Mouse (Mus musculus): ENCODE data around the gene Tmem174. TPM values are rescaled to one million over a fixed set of nuclear protein-coding genes. Genes with fewer than 3 reads are reported as not detected.

Tmem174 gene
- polyA plus RNA-seq, 1 experiment from 2014 or later = not detected

- no peak for ATAC-seq (ENCODE audit: low FRiP score, low read depth)
- 93% methylated on average over 20 of the region's 20 CpGs for WGBS
These were observed 10.5 kb downstream of the Tmem174 start for GRCm38 (mm10) chr13:98626736-98627135.

GRCm38 (mm10) chr13:98624506-98624905 lies 12.7 kb downstream of the Tmem174 start:
- Histone ChIP-seq H3K4me3 (no peak overlapping the region), H3K9me3 (no peaks in the 10 kb centered on the region), H3K4me1 (0 out of 2 replicates have a peak, but pooled peaks cover 2% of the 10 kb centered on the region), H3K36me3 (no peaks in the 10 kb centered on the region), H3K27me3 (no peaks in the 10 kb centered on the region), H3K27ac (replicated peaks) (no peak overlapping the region), H3K9ac (replicated peaks) (no peak overlapping the region), H3K4me2 (replicated peaks) (no peak overlapping the region)
- no peak for ATAC-seq (ENCODE audit: low FRiP score, low read depth)
- 86% methylated on average over 10 of the region's 10 CpGs for WGBS

More at GRCm38 (mm10) chr13:98626736-98627135, 10.5 kb downstream of the Tmem174 start:
- Histone ChIP-seq H3K4me3 (no peak overlapping the region), H3K4me1 (0 out of 2 replicates have a peak, but pooled peaks cover 2% of the 10 kb centered on the region), H3K9me3 (no peaks in the 10 kb centered on the region), H3K9ac (replicated peaks) (no peak overlapping the region), H3K27ac (replicated peaks) (no peak overlapping the region), H3K4me2 (replicated peaks) (no peak overlapping the region), H3K36me3 (no peaks in the 10 kb centered on the region), H3K27me3 (no peaks in the 10 kb centered on the region)

- no peak for ATAC-seq (ENCODE audit: low FRiP score, low read depth)
These were observed 14.2 kb downstream of the Tmem174 start for GRCm38 (mm10) chr13:98622881-98623549.

GRCm38 (mm10) chr13:98617429-98618067 lies 19.7 kb downstream of the Tmem174 start:
- no peaks in the 10 kb centered on the region for H3K36me3 ChIP-seq
- no peak overlapping the region for H3K4me2 ChIP-seq (replicated peaks)
- WGBS = 85% methylated on average over 17 of the region's 17 CpGs
- no peak overlapping the region for H3K27ac ChIP-seq (replicated peaks)
- no peak for ATAC-seq (ENCODE audit: low FRiP score, low read depth)
- H3K27me3 ChIP-seq = no peaks in the 10 kb centered on the region; the same call in 1 of the 2 replicates
- no peak overlapping the region for H3K9ac ChIP-seq (replicated peaks)
- no peaks in the 10 kb centered on the region for H3K4me1 ChIP-seq
- H3K4me3 ChIP-seq = no peak overlapping the region
- H3K9me3 ChIP-seq = peaks cover 7% of the 10 kb centered on the region; the same call in 1 of the 2 replicates

More at GRCm38 (mm10) chr13:98622881-98623549, 14.2 kb downstream of the Tmem174 start:
- WGBS = 76% methylated on average over 8 of the region's 8 CpGs
- Histone ChIP-seq H3K4me1 (0 out of 2 replicates have a peak, but pooled peaks cover 2% of the 10 kb centered on the region), H3K36me3 (no peaks in the 10 kb centered on the region), H3K4me3 (no peak overlapping the region), H3K27ac (replicated peaks) (no peak overlapping the region), H3K4me2 (replicated peaks) (no peak overlapping the region), H3K27me3 (no peaks in the 10 kb centered on the region), H3K9ac (replicated peaks) (no peak overlapping the region), H3K9me3 (no peaks in the 10 kb centered on the region)

- WGBS = 82% methylated on average over 9 of the region's 9 CpGs
- ATAC-seq (ENCODE audit: low FRiP score, low read depth) = no peak
- Histone ChIP-seq H3K4me1 (no peaks in the 10 kb centered on the region), H3K4me3 (no peak overlapping the region), H3K9ac (replicated peaks) (no peak overlapping the region), H3K27ac (replicated peaks) (no peak overlapping the region), H3K9me3 (peaks cover 2% of the 10 kb centered on the region; the same call in 1 of the 2 replicates), H3K36me3 (no peaks in the 10 kb centered on the region), H3K4me2 (replicated peaks) (no peak overlapping the region), H3K27me3 (no peaks in the 10 kb centered on the region)
These were observed 29.2 kb downstream of the Tmem174 start for GRCm38 (mm10) chr13:98607885-98608477.

- Histone ChIP-seq H3K4me3 (no peak overlapping the region), H3K36me3 (no peaks in the 10 kb centered on the region), H3K27ac (replicated peaks) (no peak overlapping the region), H3K4me2 (replicated peaks) (no peak overlapping the region), H3K27me3 (no peaks in the 10 kb centered on the region), H3K9me3 (no peaks in the 10 kb centered on the region), H3K9ac (replicated peaks) (no peak overlapping the region), H3K4me1 (no peaks in the 10 kb centered on the region)
- 82% methylated on average over 11 of the region's 11 CpGs for WGBS
- no peak for ATAC-seq (ENCODE audit: low FRiP score, low read depth)
These were observed 33.4 kb downstream of the Tmem174 start for GRCm38 (mm10) chr13:98603799-98604198.

- Histone ChIP-seq H3K9me3 (no peaks in the 10 kb centered on the region), H3K27ac (replicated peaks) (no peak overlapping the region)
- 90% methylated on average over 4 of the region's 4 CpGs for WGBS
These were observed 40.5 kb downstream of the Tmem174 start for GRCm38 (mm10) chr13:98596746-98597145.

GRCm38 (mm10) chr13:98594726-98595141 lies 42.5 kb downstream of the Tmem174 start:
- 65% methylated on average over 10 of the region's 10 CpGs for WGBS

More at GRCm38 (mm10) chr13:98596746-98597145, 40.5 kb downstream of the Tmem174 start:
- H3K27me3 ChIP-seq = peaks cover 22% of the 10 kb centered on the region
- H3K36me3 ChIP-seq = no peaks in the 10 kb centered on the region
- H3K4me2 ChIP-seq (replicated peaks) = no peak overlapping the region
- no peak overlapping the region for H3K4me3 ChIP-seq
- no peak for ATAC-seq (ENCODE audit: low FRiP score, low read depth)
- H3K9ac ChIP-seq (replicated peaks) = no peak overlapping the region
- no peaks in the 10 kb centered on the region for H3K4me1 ChIP-seq

GRCm38 (mm10) chr13:98593938-98594539 lies 43.2 kb downstream of the Tmem174 start:
- no peak for ATAC-seq (ENCODE audit: low FRiP score, low read depth)
- 59% methylated on average over 11 of the region's 11 CpGs for WGBS
- Histone ChIP-seq H3K36me3 (no peaks in the 10 kb centered on the region), H3K27ac (replicated peaks) (no peak overlapping the region), H3K9ac (replicated peaks) (no peak overlapping the region), H3K9me3 (no peaks in the 10 kb centered on the region), H3K4me3 (no peak overlapping the region), H3K4me2 (replicated peaks) (no peak overlapping the region), H3K27me3 (peaks cover 47% of the 10 kb centered on the region), H3K4me1 (peaks cover 3% of the 10 kb centered on the region)

More at GRCm38 (mm10) chr13:98594726-98595141, 42.5 kb downstream of the Tmem174 start:
- no peak overlapping the region for H3K4me2 ChIP-seq (replicated peaks)
- no peak overlapping the region for H3K9ac ChIP-seq (replicated peaks)
- H3K9me3 ChIP-seq = no peaks in the 10 kb centered on the region
- H3K4me1 ChIP-seq = no peaks in the 10 kb centered on the region
- no peak for ATAC-seq (ENCODE audit: low FRiP score, low read depth)
- H3K4me3 ChIP-seq = no peak overlapping the region
- H3K27me3 ChIP-seq = peaks cover 40% of the 10 kb centered on the region
- no peaks in the 10 kb centered on the region for H3K36me3 ChIP-seq
- H3K27ac ChIP-seq (replicated peaks) = no peak overlapping the region

GRCm38 (mm10) chr13:98591406-98591805 lies 45.8 kb downstream of the Tmem174 start:
- Histone ChIP-seq H3K9me3 (no peaks in the 10 kb centered on the region), H3K27ac (replicated peaks) (no peak overlapping the region), H3K4me2 (replicated peaks) (no peak overlapping the region), H3K4me1 (peaks cover 20% of the 10 kb centered on the region), H3K36me3 (no peaks in the 10 kb centered on the region), H3K4me3 (no peak overlapping the region), H3K27me3 (peaks cover 72% of the 10 kb centered on the region), H3K9ac (replicated peaks) (no peak overlapping the region)
- WGBS = 65% methylated on average over 6 of the region's 6 CpGs
- ATAC-seq (ENCODE audit: low FRiP score, low read depth) = no peak

GRCm38 (mm10) chr13:98590693-98591389 lies 46.4 kb downstream of the Tmem174 start:
- Histone ChIP-seq H3K27me3 (peaks cover 77% of the 10 kb centered on the region), H3K4me3 (no peak overlapping the region), H3K9me3 (no peaks in the 10 kb centered on the region), H3K4me2 (replicated peaks) (no peak overlapping the region), H3K4me1 (peaks cover 20% of the 10 kb centered on the region), H3K36me3 (no peaks in the 10 kb centered on the region), H3K9ac (replicated peaks) (no peak overlapping the region), H3K27ac (replicated peaks) (no peak overlapping the region)
- ATAC-seq (ENCODE audit: low FRiP score, low read depth) = no peak
- 70% methylated on average over 6 of the region's 6 CpGs for WGBS

Measured in midbrain, embryonic 12.5 days (tissue).